Mouse (Mus musculus): ENCODE results near the gene Gng7. TPM values are rescaled to one million over a fixed set of nuclear protein-coding genes. Genes with fewer than 3 reads are reported as not detected.
A peak's percentile ranks its signal among the peaks of the same experiment; 100 is the strongest.

The Gng7 gene
- polyA plus RNA-seq, 1 experiment from 2014 or later: 5.7 TPM

DNA sequence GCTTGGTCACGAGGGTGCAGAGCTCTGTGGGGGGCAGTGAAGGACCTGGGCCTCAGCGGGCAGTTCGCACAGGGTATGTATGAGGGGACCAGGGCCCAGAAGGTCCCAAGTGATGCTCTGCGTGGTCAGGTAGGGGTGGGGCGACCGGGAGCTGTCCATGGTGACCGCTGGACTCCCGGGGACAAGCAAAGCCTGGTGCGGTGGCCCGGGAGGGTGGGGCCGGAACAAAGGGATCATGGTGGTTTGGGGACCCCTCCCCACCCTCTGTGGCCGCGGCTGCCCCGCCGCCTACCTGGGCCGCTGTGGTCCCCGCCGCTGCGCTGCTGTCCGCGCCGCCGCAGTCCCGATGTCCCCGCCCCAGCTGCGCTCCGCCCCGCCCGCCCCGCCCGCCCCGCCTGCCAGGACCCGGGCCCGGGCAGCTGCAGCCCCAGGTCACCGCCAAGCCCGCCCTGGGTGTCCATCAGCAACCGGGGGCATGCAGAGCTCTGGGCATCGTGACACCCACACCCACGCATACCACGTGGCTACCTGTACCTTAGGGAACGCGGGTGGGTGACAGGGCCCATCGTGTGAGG lies 10.4 kb upstream of the Gng7 start:
- 2% methylated on average over 29 of the region's 43 CpGs for WGBS
- Histone ChIP-seq H3K4me3 (ENCODE audit: low read depth, low read length) (peak overlapping the region; percentile 20), H3K27me3 (ENCODE audit: insufficient read depth, low read length) (peaks cover 33% of the 10 kb centered on the region), H3K9ac (peak overlapping the region; percentile 23; the same call in 1 of the 2 replicates), H3K4me1 (ENCODE audit: insufficient read depth) (no peaks in the 10 kb centered on the region), H3K9me3 (ENCODE audit: low read depth, low read length) (no peaks in the 10 kb centered on the region), H3K27ac (ENCODE audit: low read depth) (no peak overlapping the region), H3K4me2 (peak overlapping the region; percentile 54), H3K36me3 (ENCODE audit: insufficient read depth) (no peaks in the 10 kb centered on the region)
- TF ChIP-seq CTCF (IDR thresholded peaks at IDR 0.05; ENCODE audit: low read depth): no peak
- ATAC-seq (ENCODE audit: insufficient read depth): no peak; the same call in 1 of the 2 replicates
- DNase-seq: no peak

DNA sequence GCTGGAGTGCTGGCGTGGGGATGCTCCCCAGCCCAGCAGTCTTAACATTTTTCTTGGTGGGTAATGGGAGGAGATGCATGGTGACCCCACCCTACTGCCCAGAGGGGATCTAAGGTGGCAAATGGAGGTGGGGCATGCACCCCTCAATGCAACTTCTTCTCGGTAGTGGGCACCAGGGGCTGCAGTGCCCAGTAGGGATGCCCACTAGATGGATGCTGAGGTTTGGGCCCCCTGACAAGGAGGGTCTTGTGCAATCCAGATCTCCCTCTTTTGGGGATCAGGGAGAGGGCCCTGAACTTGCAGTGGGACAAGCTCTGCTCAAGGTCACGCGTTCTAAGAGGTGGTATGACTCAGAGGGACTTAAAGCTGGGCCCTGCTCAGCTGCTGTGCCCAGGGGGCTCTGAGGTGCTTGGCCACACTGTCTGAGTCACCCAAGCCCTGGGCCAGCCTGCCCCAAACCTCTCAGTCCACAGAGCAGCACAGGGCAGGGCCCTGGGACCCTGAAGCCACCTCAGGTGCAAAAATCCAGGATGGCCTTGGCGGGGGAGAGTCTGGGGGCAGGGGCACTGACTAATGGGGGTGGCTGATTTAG lies 9.7 kb upstream of the Gng7 start:
- ATAC-seq (ENCODE audit: insufficient read depth) (no peak), DNase-seq (no peak)
- no peak for TF ChIP-seq CTCF (IDR thresholded peaks at IDR 0.05; ENCODE audit: low read depth)
- WGBS: 68% methylated on average over 5 of the region's 5 CpGs
- Histone ChIP-seq H3K4me2 (no peak overlapping the region; the same call in 1 of the 2 replicates), H3K27me3 (ENCODE audit: insufficient read depth, low read length) (peaks cover 33% of the 10 kb centered on the region), H3K4me3 (ENCODE audit: low read depth, low read length) (no peak overlapping the region), H3K27ac (ENCODE audit: low read depth) (no peak overlapping the region), H3K36me3 (ENCODE audit: insufficient read depth) (no peaks in the 10 kb centered on the region), H3K9ac (no peak overlapping the region; the same call in 1 of the 2 replicates), H3K4me1 (ENCODE audit: insufficient read depth) (no peaks in the 10 kb centered on the region), H3K9me3 (ENCODE audit: low read depth, low read length) (no peaks in the 10 kb centered on the region)

DNA sequence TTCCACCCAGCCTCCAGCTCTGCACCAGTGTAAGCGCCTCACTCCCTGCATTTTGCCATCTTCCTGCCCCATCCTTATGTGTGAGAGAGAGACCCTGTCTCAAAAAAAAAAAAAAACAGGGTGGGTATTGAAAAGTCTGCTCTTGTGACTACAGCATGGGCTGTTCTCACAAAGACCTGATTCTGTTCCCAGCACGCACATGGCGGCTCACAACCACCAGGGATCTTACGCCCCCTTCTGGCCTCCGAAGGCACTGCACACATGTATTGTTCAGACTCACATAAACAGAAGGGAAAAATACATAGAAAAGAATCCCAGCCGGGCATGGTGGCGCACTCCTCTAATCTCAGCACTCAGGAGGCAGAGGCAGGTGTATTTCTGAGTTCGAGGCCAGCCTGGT lies 8.0 kb upstream of the Gng7 start:
- peak; percentile 49 for TF ChIP-seq CTCF (IDR thresholded peaks at IDR 0.05; ENCODE audit: low read depth)
- DNase-seq (peak; percentile 32), ATAC-seq (ENCODE audit: insufficient read depth) (no peak)
- no peaks in the 10 kb centered on the region for H3K9me3 ChIP-seq (ENCODE audit: low read depth, low read length)
- H3K36me3 ChIP-seq (ENCODE audit: insufficient read depth): no peaks in the 10 kb centered on the region
- 65% methylated on average over 8 of the region's 8 CpGs for WGBS
- H3K4me3 ChIP-seq (ENCODE audit: low read depth, low read length): no peak overlapping the region
- no peak overlapping the region for H3K27ac ChIP-seq (ENCODE audit: low read depth)
- H3K4me1 ChIP-seq (ENCODE audit: insufficient read depth): no peaks in the 10 kb centered on the region
- no peak overlapping the region for H3K9ac ChIP-seq
- H3K27me3 ChIP-seq (ENCODE audit: insufficient read depth, low read length): peaks cover 33% of the 10 kb centered on the region
- H3K4me2 ChIP-seq: no peak overlapping the region

DNA sequence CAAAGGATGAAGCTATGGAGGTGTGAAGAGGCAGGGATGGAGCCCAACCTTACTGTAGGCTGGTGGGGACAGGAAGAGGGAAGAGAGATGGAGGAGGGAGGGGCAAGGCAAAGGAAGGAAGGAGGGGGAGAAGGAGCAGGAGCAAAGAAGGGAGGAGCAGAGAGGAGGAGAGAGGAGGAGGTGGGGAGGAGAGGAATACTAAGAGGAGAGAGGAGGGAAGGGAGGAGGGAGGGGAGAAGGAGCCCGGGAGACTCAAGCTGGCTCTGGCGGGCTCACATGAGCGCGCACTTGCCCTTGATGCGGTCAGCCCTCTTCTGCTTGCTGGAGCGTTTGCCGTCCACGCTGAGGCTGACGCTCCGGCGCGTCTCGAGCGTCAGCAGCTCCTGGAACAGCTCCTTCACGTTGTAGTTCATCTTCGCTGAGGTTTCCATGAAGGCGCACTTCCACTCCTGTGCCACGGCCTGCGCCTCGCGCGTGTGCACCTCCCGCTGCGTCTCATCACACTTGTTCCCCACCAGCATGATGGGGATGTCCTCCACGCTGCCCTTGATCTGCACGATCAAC lies 6.9 kb upstream of the Gng7 start:
- WGBS: 12% methylated on average over 26 of the region's 26 CpGs
- no peak for TF ChIP-seq CTCF (IDR thresholded peaks at IDR 0.05; ENCODE audit: low read depth)
- H3K4me2 ChIP-seq: no peak overlapping the region
- no peak for ATAC-seq (ENCODE audit: insufficient read depth)
- H3K27ac ChIP-seq (ENCODE audit: low read depth): no peak overlapping the region
- H3K4me3 ChIP-seq (ENCODE audit: low read depth, low read length): no peak overlapping the region
- no peaks in the 10 kb centered on the region for H3K36me3 ChIP-seq (ENCODE audit: insufficient read depth)
- DNase-seq: no peak
- peaks cover 33% of the 10 kb centered on the region for H3K27me3 ChIP-seq (ENCODE audit: insufficient read depth, low read length)
- no peaks in the 10 kb centered on the region for H3K4me1 ChIP-seq (ENCODE audit: insufficient read depth)
- H3K9me3 ChIP-seq (ENCODE audit: low read depth, low read length): no peaks in the 10 kb centered on the region
- no peak overlapping the region for H3K9ac ChIP-seq

- peaks cover 25% of the 10 kb centered on the region for H3K27me3 ChIP-seq (ENCODE audit: insufficient read depth, low read length)
- no peak overlapping the region for H3K9ac ChIP-seq
- no peak for ATAC-seq (ENCODE audit: insufficient read depth)
- no peaks in the 10 kb centered on the region for H3K4me1 ChIP-seq (ENCODE audit: insufficient read depth)
- H3K27ac ChIP-seq (ENCODE audit: low read depth): no peak overlapping the region
- no peak for DNase-seq
- no peaks in the 10 kb centered on the region for H3K36me3 ChIP-seq (ENCODE audit: insufficient read depth)
- no peak overlapping the region for H3K4me3 ChIP-seq (ENCODE audit: low read depth, low read length)
- no peak overlapping the region for H3K4me2 ChIP-seq
- 48% methylated on average over 2 of the region's 2 CpGs for WGBS
- no peak for TF ChIP-seq CTCF (IDR thresholded peaks at IDR 0.05; ENCODE audit: low read depth)
- H3K9me3 ChIP-seq (ENCODE audit: low read depth, low read length): no peaks in the 10 kb centered on the region
Measured at GRCm38 (mm10) chr10:81020207-81020606, 5.5 kb upstream of the Gng7 start.

DNA sequence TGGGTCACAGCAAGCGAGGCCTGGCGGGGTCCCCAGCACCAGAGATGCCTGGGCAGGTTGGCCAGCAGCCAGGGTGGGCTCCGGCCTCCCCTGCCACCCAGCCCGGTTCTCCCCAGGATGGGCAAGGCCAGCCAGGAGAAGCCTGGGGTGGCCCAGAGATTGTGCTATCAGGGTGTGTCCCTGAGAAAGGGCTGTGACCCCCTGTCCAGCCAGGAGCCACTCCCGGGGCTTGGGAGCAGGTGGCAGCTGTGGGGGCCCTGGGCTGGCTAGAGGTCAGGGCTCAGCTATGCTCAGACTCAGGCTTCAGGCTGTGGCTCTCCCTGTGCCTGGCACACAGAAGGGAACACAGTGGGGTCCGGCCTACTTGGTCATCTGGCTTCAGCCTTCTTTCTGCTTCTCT lies 4.9 kb upstream of the Gng7 start:
- H3K4me1 ChIP-seq (ENCODE audit: insufficient read depth): 0 out of 2 replicates have a peak, but pooled peaks cover 1% of the 10 kb centered on the region
- whole genome bisulfite sequencing: 62% methylated on average over 6 of the region's 6 CpGs
- H3K36me3 ChIP-seq (ENCODE audit: insufficient read depth): no peaks in the 10 kb centered on the region
- no peak overlapping the region for H3K4me3 ChIP-seq (ENCODE audit: low read depth, low read length)
- no peak overlapping the region for H3K9ac ChIP-seq
- no peak overlapping the region for H3K27ac ChIP-seq (ENCODE audit: low read depth)
- no peak for TF ChIP-seq CTCF (IDR thresholded peaks at IDR 0.05; ENCODE audit: low read depth)
- DNase-seq (no peak), ATAC-seq (ENCODE audit: insufficient read depth) (no peak)
- no peak overlapping the region for H3K4me2 ChIP-seq
- H3K9me3 ChIP-seq (ENCODE audit: low read depth, low read length): no peaks in the 10 kb centered on the region
- H3K27me3 ChIP-seq (ENCODE audit: insufficient read depth, low read length): peaks cover 20% of the 10 kb centered on the region

- DNase-seq (peak; percentile 58), ATAC-seq (ENCODE audit: insufficient read depth) (no peak)
- Histone ChIP-seq H3K9me3 (ENCODE audit: low read depth, low read length) (no peaks in the 10 kb centered on the region), H3K27me3 (ENCODE audit: insufficient read depth, low read length) (peaks cover 11% of the 10 kb centered on the region), H3K4me2 (no peak overlapping the region), H3K9ac (no peak overlapping the region), H3K36me3 (ENCODE audit: insufficient read depth) (no peaks in the 10 kb centered on the region), H3K4me1 (ENCODE audit: insufficient read depth) (0 out of 2 replicates have a peak, but pooled peaks cover 3% of the 10 kb centered on the region), H3K4me3 (ENCODE audit: low read depth, low read length) (no peak overlapping the region), H3K27ac (ENCODE audit: low read depth) (no peak overlapping the region)
- TF ChIP-seq CTCF (IDR thresholded peaks at IDR 0.05; ENCODE audit: low read depth): no peak
- 37% methylated on average over 10 of the region's 10 CpGs for WGBS
Measured at GRCm38 (mm10) chr10:81018326-81018725, 3.6 kb upstream of the Gng7 start.
